Mouse (Mus musculus): ENCODE measurements around the gene Tmem132c. TPM values are rescaled to one million over a fixed set of nuclear protein-coding genes. Genes with fewer than 3 reads are reported as not detected.

Gene Tmem132c
- total RNA-seq, 2 experiments from 2014 or later = 0.68 to 0.97 TPM

DNA sequence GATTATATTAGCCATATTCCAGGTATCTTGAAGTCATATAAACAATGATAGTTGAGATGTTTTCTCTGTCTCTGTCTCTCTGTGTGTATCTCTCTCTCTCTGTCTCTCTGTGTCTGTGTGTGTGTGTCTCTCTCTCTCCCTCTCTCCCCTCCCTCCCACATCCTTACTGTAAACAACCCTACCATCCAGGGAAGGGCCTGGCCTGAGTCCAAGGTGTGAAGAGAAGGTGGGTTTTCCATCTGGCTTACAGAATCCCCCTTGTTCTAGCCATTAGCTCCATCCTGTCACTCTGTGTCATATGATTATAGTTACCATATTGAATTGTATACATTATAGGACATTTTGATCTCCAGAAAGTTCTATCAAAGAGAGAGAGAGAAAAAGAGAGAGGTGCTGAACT is 182.3 kb downstream of the Tmem132c start:
- no peak for DNase-seq

GRCm38 (mm10) chr5:127429124-127429523 is 187.5 kb downstream of the Tmem132c start:
- DNase-seq = no peak

DNA sequence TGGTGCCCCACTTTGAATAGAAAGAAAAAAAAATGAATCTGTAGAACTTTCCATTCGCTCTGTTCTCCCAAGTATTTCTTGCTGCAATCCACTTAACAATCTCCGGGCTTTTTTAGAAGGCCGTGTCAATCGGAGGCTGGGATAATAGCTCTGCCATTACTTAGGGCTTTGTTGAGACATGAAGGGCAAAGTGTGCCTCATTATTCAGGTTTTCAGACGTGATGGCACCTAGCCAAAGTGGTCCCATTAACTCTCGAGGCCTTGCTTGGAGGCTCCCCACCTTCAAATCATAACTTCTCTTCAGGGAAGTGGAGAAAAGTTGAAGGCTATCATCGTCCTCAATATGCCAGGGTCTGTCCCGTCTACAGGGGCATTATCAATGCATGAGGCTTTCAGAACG is 190.0 kb downstream of the Tmem132c start:
- no peak for DNase-seq

DNA sequence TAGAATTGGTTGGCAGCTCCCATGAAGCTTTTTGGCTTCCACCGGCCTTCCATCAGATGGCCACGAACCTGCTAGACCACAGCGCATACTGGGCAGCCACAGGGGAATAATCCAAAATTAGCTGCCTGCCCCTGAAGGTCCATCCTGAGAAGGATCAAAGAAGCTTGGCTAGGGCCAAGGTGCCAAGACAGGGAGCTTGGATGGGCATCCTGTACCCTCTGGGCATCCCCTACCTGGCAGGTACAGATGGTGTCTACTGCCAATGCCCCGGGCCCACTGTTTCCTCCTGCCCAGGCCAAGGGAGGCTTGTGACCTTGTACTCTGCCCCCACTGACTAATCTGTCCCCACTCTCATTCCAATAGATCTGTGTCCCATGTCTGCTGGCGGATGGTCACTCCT is 195.2 kb downstream of the Tmem132c start:
- no peak for DNase-seq

- DNase-seq = no peak
These were observed 197.0 kb downstream of the Tmem132c start for GRCm38 (mm10) chr5:127438639-127439038.

- no peak for DNase-seq
These were observed 200.4 kb downstream of the Tmem132c start for GRCm38 (mm10) chr5:127441963-127442362.

- no peak for DNase-seq
These were observed 212.0 kb downstream of the Tmem132c start for GRCm38 (mm10) chr5:127453580-127453979.

DNA sequence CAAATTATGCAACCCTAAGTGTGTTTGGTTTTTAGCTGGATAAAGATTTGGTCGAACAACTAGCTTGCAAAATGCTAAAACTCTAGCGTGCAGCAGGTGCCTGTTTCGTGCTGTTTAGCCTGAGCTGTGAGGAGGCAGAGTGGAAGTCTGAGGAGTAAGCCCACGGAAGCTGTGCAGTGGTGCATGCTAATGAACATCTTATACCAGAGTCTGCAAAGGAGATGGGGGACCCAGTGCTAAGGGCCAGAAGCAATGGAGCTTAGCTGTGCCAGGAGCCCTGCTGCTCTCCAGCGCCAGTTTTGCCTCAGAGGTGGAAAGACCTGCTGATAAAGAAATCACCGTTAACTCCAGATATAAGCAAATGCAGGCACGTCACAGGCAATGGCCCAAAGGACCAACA is 212.5 kb downstream of the Tmem132c start:
- DNase-seq = no peak

DNA sequence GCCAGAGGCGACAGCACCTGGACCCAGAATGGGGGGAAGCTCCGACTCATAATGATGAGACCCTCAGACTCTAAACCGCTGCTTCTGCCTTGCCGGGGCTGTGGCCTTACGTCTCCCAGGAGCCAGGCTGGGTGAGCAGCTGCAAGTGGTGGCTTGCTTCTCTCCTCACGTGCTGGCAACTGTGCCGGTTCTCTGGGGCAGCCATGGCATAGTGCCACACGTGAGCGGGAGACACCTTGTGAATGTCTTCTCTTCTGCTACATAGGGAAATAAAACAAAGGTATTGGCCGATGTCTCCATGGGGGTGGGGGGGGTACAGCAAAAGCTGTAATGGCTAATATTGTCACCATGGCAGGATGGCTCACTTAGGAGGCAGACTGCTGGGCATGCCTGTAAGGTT is 214.5 kb downstream of the Tmem132c start:
- no peak for DNase-seq

- no peak for DNase-seq
These were observed 226.5 kb downstream of the Tmem132c start for GRCm38 (mm10) chr5:127468151-127468550.

GRCm38 (mm10) chr5:127470351-127470750 is 228.7 kb downstream of the Tmem132c start:
- DNase-seq = no peak

DNA sequence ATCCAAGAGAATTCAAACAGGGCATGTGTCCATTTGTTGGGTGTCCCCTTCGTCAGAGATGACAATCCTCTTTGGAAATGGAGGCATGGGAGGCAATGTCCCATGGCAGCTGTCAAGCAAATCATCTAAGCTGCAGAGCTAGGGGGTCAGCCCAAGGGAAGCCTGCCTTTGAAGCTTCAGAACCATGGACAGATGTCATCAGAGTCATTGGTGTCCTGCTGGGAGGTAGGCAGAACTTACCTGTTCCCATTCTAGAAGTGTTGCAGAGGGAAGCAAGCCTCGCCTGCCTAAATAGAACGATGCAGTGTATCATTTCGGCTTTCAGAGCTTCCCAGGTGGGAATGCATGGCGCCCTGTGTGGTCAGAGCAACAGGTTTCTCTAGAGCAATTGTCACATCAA is 230.3 kb downstream of the Tmem132c start:
- DNase-seq = no peak

GRCm38 (mm10) chr5:127473706-127474105 is 232.1 kb downstream of the Tmem132c start:
- no peak for DNase-seq

DNA sequence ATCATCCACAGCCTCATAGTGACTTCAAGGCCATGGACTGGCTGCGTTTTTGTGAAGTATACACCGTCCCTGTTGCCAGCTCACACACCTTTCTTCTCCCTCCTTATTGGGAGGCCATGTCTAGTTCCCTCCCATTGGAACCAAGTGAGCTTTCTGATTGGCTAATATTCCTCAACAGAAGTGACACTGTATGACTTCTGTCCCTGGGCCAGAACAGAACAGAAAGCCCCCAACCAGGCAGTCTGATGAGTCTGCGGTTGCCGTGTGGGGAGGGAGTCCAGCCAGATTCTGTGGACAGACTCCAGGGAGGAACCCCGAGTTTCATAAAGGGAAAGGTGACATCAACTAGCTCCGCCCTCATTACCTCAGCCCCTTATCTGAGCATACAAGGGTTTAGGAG is 233.2 kb downstream of the Tmem132c start:
- DNase-seq = no peak

- no peak for DNase-seq
These were observed 236.2 kb downstream of the Tmem132c start for GRCm38 (mm10) chr5:127477790-127478189.

GRCm38 (mm10) chr5:127478322-127478721 is 236.7 kb downstream of the Tmem132c start:
- no peak for DNase-seq

DNA sequence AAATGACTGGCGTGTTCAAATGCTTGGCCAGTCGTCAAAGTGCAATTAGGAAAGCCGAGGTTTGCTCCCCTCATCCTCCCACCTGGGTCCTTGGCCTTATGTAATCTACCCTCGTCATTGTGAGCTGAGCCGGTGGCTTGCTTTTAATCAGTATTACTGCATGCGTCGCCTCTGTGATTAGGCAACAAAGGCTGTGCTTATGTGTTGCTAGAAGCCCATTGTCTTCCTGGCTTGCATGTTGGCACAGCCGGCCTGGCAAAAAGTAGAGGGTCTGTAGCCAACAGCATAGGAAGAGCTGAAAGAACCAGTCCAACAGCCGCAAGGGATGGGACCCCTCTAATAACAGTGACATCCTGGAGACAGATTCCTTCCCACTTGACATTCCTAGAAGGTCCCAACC is 239.3 kb downstream of the Tmem132c start:
- no peak for DNase-seq

DNA sequence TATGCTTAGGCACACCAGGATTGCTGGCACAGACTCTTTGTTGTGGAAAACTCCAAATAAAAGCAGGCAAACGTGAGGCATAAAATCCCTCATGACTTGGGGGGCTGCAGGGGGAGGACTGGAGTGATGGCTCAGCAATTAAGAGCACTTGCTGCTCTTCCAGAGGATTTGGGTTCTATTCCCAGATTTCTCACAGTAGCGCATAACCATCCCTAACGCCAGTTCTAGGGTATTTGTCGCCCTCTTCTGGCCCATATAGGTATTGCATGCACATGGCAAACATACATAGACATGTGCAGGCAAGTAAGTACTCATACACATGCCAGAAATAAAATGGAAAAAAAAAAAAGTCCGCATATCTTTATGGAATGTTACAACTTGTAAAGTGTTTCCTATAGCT is 239.8 kb downstream of the Tmem132c start:
- DNase-seq = peak; percentile 44

DNA sequence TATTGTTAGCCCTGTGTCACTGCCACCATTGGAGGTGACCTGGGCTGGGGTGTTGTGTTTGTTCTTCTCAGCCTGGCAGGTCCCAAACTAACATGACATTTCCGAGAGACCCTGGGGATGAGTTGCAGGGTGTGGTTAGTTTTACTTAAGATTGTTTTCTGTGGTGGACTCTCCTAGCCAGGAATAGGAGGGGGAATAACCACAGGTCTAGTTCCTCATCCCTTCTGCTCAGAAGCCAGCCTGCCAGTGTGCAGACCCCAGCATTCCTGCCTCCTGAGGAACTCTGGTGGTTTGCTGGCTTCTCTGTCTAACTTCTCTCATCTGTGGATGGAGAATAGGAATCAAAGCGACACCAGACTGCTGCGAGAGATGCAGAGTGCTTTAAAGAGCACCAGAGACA is 240.7 kb downstream of the Tmem132c start:
- DNase-seq = no peak

- no peak for DNase-seq
These were observed 242.5 kb downstream of the Tmem132c start for GRCm38 (mm10) chr5:127483955-127484659.

GRCm38 (mm10) chr5:127484813-127485486 is 243.3 kb downstream of the Tmem132c start:
- DNase-seq = no peak

DNA sequence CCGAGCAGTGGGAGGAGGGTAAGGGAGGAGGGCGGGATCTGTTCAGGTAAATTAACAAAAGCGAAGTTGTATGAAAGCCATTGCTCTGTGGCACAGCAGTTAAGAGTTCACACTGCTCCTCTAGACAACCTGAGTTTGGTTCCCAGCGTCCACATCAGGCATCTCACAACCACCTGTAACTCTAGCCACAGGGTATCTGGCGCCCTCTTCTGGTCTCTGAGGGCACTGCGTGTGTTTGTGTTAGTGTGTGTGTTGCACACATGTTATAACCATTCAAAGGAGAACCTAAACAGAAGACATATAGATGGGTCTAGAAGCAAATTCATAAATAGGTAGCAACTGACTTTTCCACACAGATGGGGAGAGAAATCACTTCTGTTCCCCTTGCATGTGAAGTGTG is 245.6 kb downstream of the Tmem132c start:
- DNase-seq = no peak

DNA sequence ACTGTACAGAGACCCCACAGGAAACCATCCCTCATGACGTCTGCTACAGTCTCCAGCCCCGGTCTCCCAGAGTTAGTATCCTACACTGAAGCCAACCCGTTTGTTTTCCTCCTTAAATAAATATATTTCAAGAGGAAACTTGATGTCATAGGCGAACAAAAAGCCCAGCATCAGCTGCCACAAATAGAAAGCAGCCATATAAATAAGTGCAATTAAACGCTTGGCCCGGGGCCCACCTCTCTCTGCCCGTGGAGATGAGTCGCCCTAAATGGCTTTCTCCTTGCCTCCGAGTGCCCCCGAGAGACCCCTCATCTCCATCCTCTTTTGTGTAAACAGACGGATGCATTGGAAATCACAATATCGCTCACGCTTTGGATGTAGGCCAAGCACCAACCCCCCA is 247.1 kb downstream of the Tmem132c start:
- DNase-seq = no peak

GRCm38 (mm10) chr5:127491724-127492123 is 250.1 kb downstream of the Tmem132c start:
- no peak for DNase-seq

Measured in gastrocnemius, postnatal 10 days (tissue).